Comparison of ENCODE assay signal across 9 mouse cellular contexts in genomic region chr11:80851859-80852258, GRCm38 (mm10). TPM values are rescaled to one million over a fixed set of nuclear protein-coding genes. Genes with fewer than 3 reads are reported as not detected.
DNase-seq lines count a peak whose midpoint lies in the region; ATAC-seq and TF ChIP-seq lines count a peak whose summit lies in the region.
"Had no signal": no experiment of that assay in that cellular context is flagged by ENCODE, and none has a peak within 500 bp of the region (broad histone marks: within the 10 kb centered on the region; RNA-seq: fewer than 3 reads in every experiment).

No protein-coding gene starts in this region.

- H3K9ac ChIP-seq in midbrain, postnatal 0 days (replicated peaks; ENCODE audit: low read length, poor library complexity, severe bottlenecking), result no peak overlapping the region
- no peak overlapping the region for H3K9ac ChIP-seq in midbrain, embryonic 15.5 days
- H3K9ac ChIP-seq: embryonic facial prominence, embryonic 13.5 days had no signal

- intact Hi-C loops in heart, postnatal 36 days (cut with DNase I), result loop anchor here (1.0 kb wide), 1 partner anchor 156 kb away; no protein-coding TSS in a partner anchor

- no peak overlapping the region for H3K4me2 ChIP-seq in midbrain, postnatal 0 days (ENCODE audit: low read depth, low read length, poor library complexity, severe bottlenecking)
- no peak overlapping the region for H3K4me2 ChIP-seq in midbrain, embryonic 15.5 days
- H3K4me2 ChIP-seq: embryonic facial prominence, embryonic 13.5 days had no signal

- WGBS in midbrain, postnatal 0 days, result 49% methylated on average over 5 of the region's 5 CpGs
- WGBS in midbrain, embryonic 15.5 days, result 52% methylated on average over 5 of the region's 5 CpGs

- H3K4me3 ChIP-seq in midbrain, postnatal 0 days (ENCODE audit: low read depth, low read length), result no peak overlapping the region
- H3K4me3 ChIP-seq in midbrain, embryonic 15.5 days, result no peak overlapping the region
- H3K4me3 ChIP-seq: embryonic facial prominence, embryonic 13.5 days had no signal

- DNase-seq in adrenal gland, postnatal 14 days, result peak; percentile 35
- DNase-seq in adrenal gland, adult 2 months, result no peak
- DNase-seq in midbrain, postnatal 0 days (ENCODE audit: low spot score), result no peak
- DNase-seq in heart, postnatal 36 days, result peak; percentile 17 to 28
- DNase-seq in splenic B cell, adult 2 months (ENCODE audit: low read depth, low spot score), result peak; percentile 41
- no peak for DNase-seq in left cerebral cortex, adult 18-20 months (ENCODE audit: low spot score in 2 of 2)
- DNase-seq in MN1 (ENCODE audit: low spot score), result no peak

- no peak overlapping the region for H3K27ac ChIP-seq in midbrain, postnatal 0 days (ENCODE audit: low read depth, low read length)
- no peak overlapping the region for H3K27ac ChIP-seq in midbrain, embryonic 15.5 days
- H3K27ac ChIP-seq: embryonic facial prominence, embryonic 13.5 days had no signal

- H3K4me1 ChIP-seq in midbrain, postnatal 0 days (ENCODE audit: insufficient read depth, low read length), result no peaks in the 10 kb centered on the region; the same call in 1 of the 2 replicates
- peaks cover 12% of the 10 kb centered on the region for H3K4me1 ChIP-seq in midbrain, embryonic 15.5 days
- H3K4me1 ChIP-seq: embryonic facial prominence, embryonic 13.5 days had no signal

- peak; percentile 50 for TF ChIP-seq CTCF in midbrain, postnatal 0 days (IDR thresholded peaks at IDR 0.05)

- H3K9me3 ChIP-seq in midbrain, postnatal 0 days (ENCODE audit: low read length), result no peaks in the 10 kb centered on the region
- H3K9me3 ChIP-seq in midbrain, embryonic 15.5 days, result no peaks in the 10 kb centered on the region
- H3K9me3 ChIP-seq: embryonic facial prominence, embryonic 13.5 days had no signal

- H3K36me3 ChIP-seq in midbrain, postnatal 0 days (ENCODE audit: insufficient read depth, low read length), result no peaks in the 10 kb centered on the region
- H3K36me3 ChIP-seq in midbrain, embryonic 15.5 days (replicated peaks), result no peaks in the 10 kb centered on the region
- H3K36me3 ChIP-seq in splenic B cell, adult 2 months (ENCODE audit: control insufficient read depth, insufficient read depth, low read length, poor library complexity, severe bottlenecking), result no peaks in the 10 kb centered on the region
- H3K36me3 ChIP-seq: embryonic facial prominence, embryonic 13.5 days had no signal

- ATAC-seq in midbrain, postnatal 0 days (ENCODE audit: low FRiP score), result no peak
- ATAC-seq in midbrain, embryonic 15.5 days (replicated peaks), result no peak

- no peaks in the 10 kb centered on the region for H3K27me3 ChIP-seq in midbrain, postnatal 0 days (ENCODE audit: insufficient read depth, low read length)
- no peaks in the 10 kb centered on the region for H3K27me3 ChIP-seq in midbrain, embryonic 15.5 days (replicated peaks)
- no peaks in the 10 kb centered on the region for H3K27me3 ChIP-seq in splenic B cell, adult 2 months (ENCODE audit: control insufficient read depth, insufficient read depth, low read length, poor library complexity, severe bottlenecking)

RNA-seq across cellular contexts. Expression of gene Spaca3, which starts 6.3 kb away (rescaled TPM):
- not detected in 2 replicates for total RNA-seq in adrenal gland, postnatal 14 days (2021)
- not detected for total RNA-seq in adrenal gland, adult 2 months (2021)
- not detected in 2 replicates for polyA plus RNA-seq in adrenal gland, adult 2 months (2012; rRNA removed)
- not detected in 2 replicates for total RNA-seq in midbrain, postnatal 0 days (2014; rRNA removed)
- polyA plus RNA-seq in midbrain, postnatal 0 days (2015; fragmentation: Nextera tagmentation; extraction: Ambion mirVana), result not detected in 2 replicates
- not detected in 2 replicates for polyA plus RNA-seq in midbrain, embryonic 15.5 days (2015; fragmentation: Nextera tagmentation; extraction: Ambion mirVana)
- not detected for total RNA-seq in heart, postnatal 36 days (2021)
- total RNA-seq in left cerebral cortex, adult 18-20 months (2021), result not detected
- polyA plus RNA-seq: embryonic facial prominence, embryonic 13.5 days had no signal

RNA-seq across cellular contexts. Expression of gene Tmem98, which starts 41.9 kb away (rescaled TPM):
- total RNA-seq in adrenal gland, postnatal 14 days (2021), result 32.9 and 34.5 TPM in 2 replicates
- total RNA-seq in adrenal gland, adult 2 months (2021), result 10 to 100 TPM; 39.6 to 73.2 TPM
- polyA plus RNA-seq in adrenal gland, adult 2 months (2012; rRNA removed), result 76.9 and 108 TPM in 2 replicates
- 11.6 and 12.6 TPM in 2 replicates for total RNA-seq in midbrain, postnatal 0 days (2014; rRNA removed)
- 12.6 and 14.1 TPM in 2 replicates for polyA plus RNA-seq in midbrain, postnatal 0 days (2015; fragmentation: Nextera tagmentation; extraction: Ambion mirVana)
- 24.0 and 25.3 TPM in 2 replicates for polyA plus RNA-seq in midbrain, embryonic 15.5 days (2015; fragmentation: Nextera tagmentation; extraction: Ambion mirVana)
- total RNA-seq in heart, postnatal 36 days (2021), result 10 to 100 TPM; 14.9 to 18.3 TPM
- total RNA-seq in left cerebral cortex, adult 18-20 months (2021), result 1 to 10 TPM; 6.3 to 7.5 TPM

Comparison
In these comparisons a context has a peak if more than half of its experiments do, and no peak if none do; other contexts are left out.
1. DNase-seq: peak in adrenal gland, postnatal 14 days (single experiment), heart, postnatal 36 days (2 of 2) and splenic B cell, adult 2 months (single experiment); none in adrenal gland, adult 2 months (single experiment), midbrain, postnatal 0 days (single experiment), left cerebral cortex, adult 18-20 months (0 of 2) and MN1 (single experiment).